Mouse (Mus musculus) hindbrain, embryonic 16.5 days (tissue): ENCODE data around the gene Upf3b. TPM values are rescaled to one million over a fixed set of nuclear protein-coding genes. Genes with fewer than 3 reads are reported as not detected.

Experiments used
- ATAC-seq: fragments of 200-750 bp; cut with Nextera tagmentation; 2 replicates; pipeline ENCODE4 v1.8.0; 2017; ENCODE audit warnings: moderate TSS enrichment, moderate library complexity
- H3K27ac ChIP-seq: fragments of 300-500 bp; sonication (generic); 2 replicates; pipeline ENCODE4 v1.5.1; 2014; ENCODE audit warnings: low read depth, mild to moderate bottlenecking, control low read depth, low read length, moderate library complexity
- H3K27me3 ChIP-seq: fragments of 300-500 bp; sonication (generic); replicated peaks from 2 replicates; pipeline ENCODE4 v1.6.1; 2014; ENCODE audit warnings: low read length; ENCODE audit not compliant: control insufficient read depth, insufficient read depth
- H3K36me3 ChIP-seq: fragments of 300-500 bp; sonication (generic); 2 replicates; pipeline ENCODE4 v1.6.1; 2014; ENCODE audit warnings: mild to moderate bottlenecking, low read length, moderate library complexity, mixed read lengths; ENCODE audit not compliant: control insufficient read depth, insufficient read depth
- H3K4me1 ChIP-seq: fragments of 300-500 bp; sonication (generic); 2 replicates; pipeline ENCODE4 v1.6.1; 2014; ENCODE audit warnings: low read depth, low read length; ENCODE audit not compliant: control insufficient read depth, insufficient read depth
- H3K4me2 ChIP-seq: fragments of 300-500 bp; sonication (generic); 2 replicates; pipeline ENCODE4 v1.6.1; 2014; ENCODE audit warnings: mild to moderate bottlenecking, low read length, control low read depth, moderate library complexity
- H3K4me3 ChIP-seq: fragments of 300-500 bp; sonication (generic); 2 replicates; pipeline ENCODE4 v1.5.1; 2014; ENCODE audit warnings: mild to moderate bottlenecking, low read length, control low read depth, moderate library complexity
- H3K9ac ChIP-seq: fragments of 300-500 bp; sonication (generic); 2 replicates; pipeline ENCODE4 v1.6.1; 2014; ENCODE audit warnings: low read depth, mild to moderate bottlenecking, control low read depth, low read length, moderate library complexity
- H3K9me3 ChIP-seq: fragments of 300-500 bp; sonication (generic); 2 replicates; pipeline ENCODE4 v1.6.1; 2014; ENCODE audit warnings: mild to moderate bottlenecking, low read length, moderate library complexity; ENCODE audit not compliant: control insufficient read depth
- WGBS: fragments of 180-500 bp; shearing (Covaris S2); extraction: QIAGEN DNeasy Blood & Tissue Kit; methylation state at CpG from one replicate; pipeline ENCODE4 v1.1.7; 2014; 5-methylcytosine and 5-hydroxymethylcytosine counted together
- polyA plus RNA-seq: library from polyadenylated mRNA; unstranded; fragments of >200 nt; fragmentation: Nextera tagmentation; extraction: Ambion mirVana; gene quantifications from 2 replicates; pipeline ENCODE4 v1.2.1, GENCODE M21; 2015

Gene Upf3b
- polyA plus RNA-seq, 1 experiment from 2014 or later, result 27.2 TPM

DNA sequence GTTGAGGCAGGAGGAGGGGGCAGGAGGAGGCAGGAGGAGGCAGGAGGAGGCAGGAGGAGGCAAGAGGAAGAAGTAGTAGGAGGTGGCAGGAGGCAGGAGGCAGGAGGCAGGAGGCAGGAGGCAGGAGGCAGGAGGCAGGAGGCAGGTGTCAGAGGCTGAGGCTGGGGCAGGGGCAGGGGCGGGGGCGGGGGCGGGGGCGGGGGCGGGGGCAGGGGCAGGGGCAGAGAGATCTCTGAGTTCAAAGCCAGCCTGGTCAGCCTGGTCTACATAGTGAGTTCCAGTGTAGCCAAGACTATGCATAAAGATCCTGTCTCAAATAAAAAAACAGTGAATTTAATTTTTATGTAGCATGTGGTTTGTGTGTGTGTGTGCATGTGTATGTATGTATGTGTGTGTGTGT, 7.0 kb upstream of the Upf3b start:
- Histone ChIP-seq H3K27ac (no peak overlapping the region), H3K9me3 (no peaks in the 10 kb centered on the region), H3K9ac (no peak overlapping the region), H3K36me3 (no peaks in the 10 kb centered on the region), H3K4me1 (no peaks in the 10 kb centered on the region), H3K27me3 (no peaks in the 10 kb centered on the region), H3K4me2 (no peak overlapping the region), H3K4me3 (no peak overlapping the region)
- no peak for ATAC-seq
- no CpG with 5 or more reads among the region's 5 CpGs for WGBS

DNA sequence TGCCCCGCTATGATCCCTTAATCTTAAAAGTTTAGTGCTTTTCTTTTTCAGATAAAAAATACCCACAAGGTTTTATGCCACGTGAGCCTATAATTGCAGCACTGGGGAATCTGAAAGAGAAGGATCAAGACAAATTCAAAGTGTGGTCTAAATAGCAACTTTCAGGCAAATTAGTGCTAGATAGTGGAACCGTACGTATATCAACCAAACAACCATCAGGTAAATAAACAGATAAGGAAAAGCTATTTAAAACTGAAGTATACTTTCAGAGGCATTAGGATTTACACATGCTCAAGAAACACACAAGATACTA, 715 bp upstream of the Upf3b start:
- H3K4me2 ChIP-seq, result no peak overlapping the region
- H3K27ac ChIP-seq, result no peak overlapping the region
- WGBS, result 81% methylated on average over 4 of the region's 4 CpGs
- H3K27me3 ChIP-seq, result no peaks in the 10 kb centered on the region
- no peak for ATAC-seq
- no peaks in the 10 kb centered on the region for H3K36me3 ChIP-seq
- H3K4me3 ChIP-seq, result no peak overlapping the region
- no peak overlapping the region for H3K9ac ChIP-seq
- no peaks in the 10 kb centered on the region for H3K4me1 ChIP-seq
- no peaks in the 10 kb centered on the region for H3K9me3 ChIP-seq

DNA sequence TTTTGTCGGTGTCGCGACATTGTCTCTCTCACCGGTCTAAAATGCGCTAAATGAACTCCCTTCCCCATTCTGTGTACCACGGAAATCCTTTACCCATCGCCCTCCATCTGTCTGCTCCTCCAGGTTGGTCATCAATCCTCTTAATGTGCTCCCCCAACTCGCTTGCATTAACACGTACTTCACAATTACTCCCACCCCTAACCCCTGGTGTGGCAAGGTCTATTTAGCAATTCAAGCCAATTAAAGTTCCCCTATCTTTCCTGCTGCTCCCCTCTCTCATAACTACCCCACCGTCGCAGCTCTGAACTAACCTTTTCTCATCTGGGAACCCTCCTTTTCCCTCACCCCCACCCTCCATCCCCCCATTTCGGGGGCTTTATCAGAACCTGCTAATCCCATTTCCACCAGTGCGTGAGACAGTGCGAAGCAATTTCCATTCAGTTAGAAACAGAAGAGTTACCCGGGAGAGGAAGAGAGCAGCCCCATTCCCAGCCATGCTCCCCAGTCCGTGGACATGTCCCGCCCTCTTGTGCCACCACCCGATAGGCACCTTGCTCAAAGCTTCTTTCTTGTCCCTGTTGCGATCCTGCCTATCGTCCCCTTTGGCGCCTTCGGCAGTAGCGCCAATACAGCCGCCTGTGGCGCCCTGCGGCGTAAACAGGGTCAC, 463 bp downstream of the Upf3b start:
- no peaks in the 10 kb centered on the region for H3K4me1 ChIP-seq
- H3K4me3 ChIP-seq, result peak overlapping the region; percentile 47
- ATAC-seq, result peak; percentile 88
- no peaks in the 10 kb centered on the region for H3K36me3 ChIP-seq
- H3K4me2 ChIP-seq, result peak overlapping the region; percentile 57
- peak overlapping the region; percentile 79 for H3K27ac ChIP-seq
- H3K27me3 ChIP-seq, result no peaks in the 10 kb centered on the region
- 21% methylated on average over 27 of the region's 27 CpGs for WGBS
- H3K9ac ChIP-seq, result peak overlapping the region; percentile 59
- no peaks in the 10 kb centered on the region for H3K9me3 ChIP-seq

- Histone ChIP-seq H3K9me3 (no peaks in the 10 kb centered on the region), H3K36me3 (peaks cover 3% of the 10 kb centered on the region; the same call in 1 of the 2 replicates), H3K27me3 (no peaks in the 10 kb centered on the region), H3K4me1 (no peaks in the 10 kb centered on the region), H3K4me3 (no peak overlapping the region), H3K9ac (no peak overlapping the region), H3K4me2 (no peak overlapping the region), H3K27ac (no peak overlapping the region)
- ATAC-seq, result no peak
- WGBS, result 72% methylated on average over 2 of the region's 2 CpGs
These were observed 6.3 kb downstream of the Upf3b start for GRCm38 (mm10) chrX:37103826-37104225.

GRCm38 (mm10) chrX:37098681-37099080, 11.4 kb downstream of the Upf3b start:
- Histone ChIP-seq H3K4me3 (no peak overlapping the region), H3K9me3 (no peaks in the 10 kb centered on the region), H3K27ac (no peak overlapping the region), H3K4me1 (no peaks in the 10 kb centered on the region), H3K36me3 (peaks cover 8% of the 10 kb centered on the region; the same call in 1 of the 2 replicates), H3K9ac (no peak overlapping the region), H3K27me3 (no peaks in the 10 kb centered on the region), H3K4me2 (no peak overlapping the region)
- 93% methylated on average over 3 of the region's 3 CpGs for WGBS
- no peak for ATAC-seq

DNA sequence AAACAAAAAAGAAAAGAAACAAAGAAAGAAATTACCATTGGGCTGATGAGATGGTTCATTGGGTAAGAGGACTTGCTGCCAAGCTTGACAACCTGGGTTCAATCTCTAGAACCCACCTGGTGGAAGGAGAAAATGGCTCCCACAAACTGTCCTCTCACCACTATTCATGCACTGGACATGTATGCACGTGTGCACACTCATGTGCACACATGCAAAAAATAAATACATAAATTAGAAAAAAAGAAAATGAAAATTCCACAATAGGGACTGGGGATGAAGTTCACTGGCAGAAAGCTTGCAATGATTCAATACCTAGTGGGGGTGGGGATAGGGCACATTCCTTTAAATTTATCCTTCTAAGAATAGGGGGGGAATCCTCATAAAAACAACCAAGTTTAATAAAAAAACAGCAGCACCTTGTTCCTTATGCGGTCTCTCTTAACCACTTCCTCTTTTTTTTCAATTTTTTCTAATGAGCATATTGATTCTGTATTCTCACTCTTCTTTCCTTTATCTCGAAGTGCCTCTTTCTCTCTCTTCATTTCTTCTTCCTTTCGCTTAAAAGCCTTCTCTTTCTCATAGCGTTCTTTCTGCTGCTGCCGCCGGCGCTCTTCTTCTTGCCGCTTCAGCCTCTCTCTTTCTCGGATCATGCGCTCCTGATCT, 14.9 kb downstream of the Upf3b start:
- no peaks in the 10 kb centered on the region for H3K4me1 ChIP-seq
- no peak overlapping the region for H3K27ac ChIP-seq
- 93% methylated on average over 11 of the region's 11 CpGs for WGBS
- H3K4me3 ChIP-seq, result no peak overlapping the region
- peaks cover 5% of the 10 kb centered on the region; the same call in 1 of the 2 replicates for H3K36me3 ChIP-seq
- no peak overlapping the region for H3K4me2 ChIP-seq
- ATAC-seq, result no peak
- H3K9me3 ChIP-seq, result no peaks in the 10 kb centered on the region
- no peak overlapping the region for H3K9ac ChIP-seq
- no peaks in the 10 kb centered on the region for H3K27me3 ChIP-seq

DNA sequence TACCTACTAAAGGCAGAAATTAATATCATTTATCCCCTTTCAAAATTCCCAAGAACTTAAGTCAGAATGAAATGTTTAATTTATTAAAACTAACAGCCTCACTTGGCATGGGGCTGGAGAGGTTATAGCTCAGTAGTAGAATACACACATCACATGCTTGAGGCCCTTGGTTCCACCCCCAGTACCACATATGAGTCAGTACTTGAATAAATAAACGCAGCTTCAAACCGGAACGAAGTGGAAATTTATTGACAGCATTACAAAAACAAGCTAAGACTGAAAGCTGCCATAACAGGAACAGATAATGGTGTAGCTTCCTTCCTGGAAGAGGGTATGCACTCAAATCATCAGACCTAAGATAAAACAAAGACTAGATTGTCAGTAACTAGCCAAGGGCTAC, 18.7 kb downstream of the Upf3b start:
- H3K27ac ChIP-seq, result no peak overlapping the region
- no peaks in the 10 kb centered on the region for H3K27me3 ChIP-seq
- no peaks in the 10 kb centered on the region for H3K4me1 ChIP-seq
- no peaks in the 10 kb centered on the region; the same call in 1 of the 2 replicates for H3K36me3 ChIP-seq
- H3K9me3 ChIP-seq, result no peaks in the 10 kb centered on the region
- no peak overlapping the region for H3K4me2 ChIP-seq
- no peak overlapping the region for H3K9ac ChIP-seq
- 80% methylated on average over 3 of the region's 3 CpGs for WGBS
- ATAC-seq, result no peak
- no peak overlapping the region for H3K4me3 ChIP-seq

GRCm38 (mm10) chrX:37088778-37089177, 21.3 kb downstream of the Upf3b start:
- 88% methylated on average over 1 of the region's 1 CpGs for WGBS
- ATAC-seq, result no peak
- no peak overlapping the region for H3K4me2 ChIP-seq
- H3K9ac ChIP-seq, result no peak overlapping the region
- H3K36me3 ChIP-seq, result no peaks in the 10 kb centered on the region; the same call in 1 of the 2 replicates
- H3K4me1 ChIP-seq, result no peaks in the 10 kb centered on the region
- no peak overlapping the region for H3K27ac ChIP-seq
- H3K4me3 ChIP-seq, result no peak overlapping the region
- no peaks in the 10 kb centered on the region for H3K27me3 ChIP-seq
- H3K9me3 ChIP-seq, result no peaks in the 10 kb centered on the region

DNA sequence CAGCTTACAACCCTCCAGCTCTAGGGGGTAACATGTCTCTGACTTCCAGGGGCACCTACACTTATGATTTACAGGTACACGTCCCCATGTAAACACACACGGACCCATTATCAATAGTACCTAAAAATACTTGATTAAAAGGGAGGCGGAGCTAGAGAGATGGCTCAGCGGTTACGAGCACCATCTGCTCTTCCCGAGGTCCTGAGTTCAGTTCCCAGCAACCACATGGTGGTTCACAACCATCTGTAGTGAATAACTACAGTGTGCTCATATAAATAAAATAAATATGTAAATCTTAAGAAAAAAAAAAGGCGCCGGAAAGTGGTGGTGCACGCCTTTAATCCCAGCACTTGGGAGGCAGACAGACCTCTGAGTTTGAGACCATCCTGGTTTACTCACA, 24.5 kb downstream of the Upf3b start:
- Histone ChIP-seq H3K36me3 (no peaks in the 10 kb centered on the region), H3K9me3 (no peaks in the 10 kb centered on the region), H3K27me3 (no peaks in the 10 kb centered on the region), H3K4me1 (peaks cover 5% of the 10 kb centered on the region; the same call in 1 of the 2 replicates), H3K4me3 (peak overlapping the region; percentile 54), H3K27ac (peak overlapping the region; percentile 68), H3K9ac (peak overlapping the region; percentile 14; the same call in 1 of the 2 replicates), H3K4me2 (peak overlapping the region; percentile 53)
- no peak for ATAC-seq
- WGBS, result 19% methylated on average over 9 of the region's 9 CpGs
